Mouse (Mus musculus) erythroblast, embryonic 14.5 days (primary cell): ENCODE measurements around the gene Crtc3.

ENCODE experiments used
- GATA1 ChIP-seq: IDR thresholded peaks from 2 replicates; pipeline ENCODE4 v1.6.1; 2012; ENCODE audit warnings: low read length, inconsistent platforms, mixed read lengths
- TAL1 ChIP-seq: IDR thresholded peaks from 3 replicates; pipeline ENCODE4 v1.6.1; 2012; ENCODE audit warnings: low read length, inconsistent platforms, mixed read lengths

- TF ChIP-seq TAL1 (no peak), GATA1 (no peak)
These were observed 46.1 kb downstream of the Crtc3 start for GRCm38 (mm10) chr7:80642552-80642951.
